Mouse (Mus musculus) stomach, postnatal 0 days (tissue): ENCODE measurements around the gene Ppp2r5c. TPM values are rescaled to one million over a fixed set of nuclear protein-coding genes. Genes with fewer than 3 reads are reported as not detected.
A peak's percentile ranks its signal among the peaks of the same experiment; 100 is the strongest.

ENCODE experiments used
- ATAC-seq: fragments of 200-750 bp; cut with Nextera tagmentation; 2 replicates; pipeline ENCODE4 v1.8.0; 2017; ENCODE audit not compliant: low FRiP score, low TSS enrichment
- DNase-seq: peaks from one replicate; pipeline ENCODE4 v3.0.0-alpha.2; 2016; ENCODE audit warnings: low spot score
- H3K27ac ChIP-seq: fragments of 300-500 bp; sonication (generic); replicated peaks from 2 replicates; pipeline ENCODE4 v1.5.1; 2014; ENCODE audit warnings: mild to moderate bottlenecking, control low read depth
- H3K27me3 ChIP-seq: fragments of 300-500 bp; sonication (generic); 2 replicates; pipeline ENCODE4 v1.6.1; 2014; ENCODE audit warnings: low read length; ENCODE audit not compliant: control insufficient read depth, insufficient read depth
- H3K36me3 ChIP-seq: fragments of 300-500 bp; sonication (generic); 2 replicates; pipeline ENCODE4 v1.6.1; 2014; ENCODE audit warnings: low read length, mixed read lengths; ENCODE audit not compliant: control insufficient read depth, insufficient read depth
- H3K4me1 ChIP-seq: fragments of 300-500 bp; sonication (generic); replicated peaks from 2 replicates; pipeline ENCODE4 v1.6.1; 2014; ENCODE audit warnings: antibody characterized with exemption; ENCODE audit not compliant: control insufficient read depth, insufficient read depth
- H3K4me2 ChIP-seq: fragments of 300-500 bp; sonication (generic); replicated peaks from 2 replicates; pipeline ENCODE4 v1.6.1; 2014; ENCODE audit warnings: low read depth, mild to moderate bottlenecking, control low read depth, moderate library complexity
- H3K4me3 ChIP-seq: fragments of 300-500 bp; sonication (generic); 2 replicates; pipeline ENCODE4 v1.5.1; 2014; ENCODE audit warnings: low read depth, low read length, control low read depth
- H3K9ac ChIP-seq: fragments of 300-500 bp; sonication (generic); 2 replicates; pipeline ENCODE4 v1.6.1; 2014; ENCODE audit warnings: mild to moderate bottlenecking, low read length, control low read depth, mixed read lengths
- H3K9me3 ChIP-seq: fragments of 300-500 bp; sonication (generic); 2 replicates; pipeline ENCODE4 v1.6.1; 2016; ENCODE audit warnings: low read length; ENCODE audit not compliant: control insufficient read depth
- CTCF ChIP-seq: IDR thresholded peaks from 2 replicates; pipeline ENCODE4 v1.5.1; 2016; ENCODE audit warnings: antibody characterized with exemption, low read depth, mild to moderate bottlenecking, moderate library complexity
- EP300 ChIP-seq: optimal IDR thresholded peaks from 2 replicates; pipeline ENCODE3; 2016; ENCODE audit warnings: antibody characterized with exemption
- WGBS: fragments of 180-500 bp; shearing (Covaris S2); extraction: QIAGEN DNeasy Blood & Tissue Kit; methylation state at CpG from one replicate; pipeline ENCODE4 v1.1.7; 2014; 5-methylcytosine and 5-hydroxymethylcytosine counted together
- polyA plus RNA-seq: library from polyadenylated mRNA; unstranded; fragments of >200 nt; fragmentation: Nextera tagmentation; extraction: Ambion mirVana; gene quantifications from 2 replicates; pipeline ENCODE4 v1.2.1, GENCODE M21; 2015

Gene Ppp2r5c
- polyA plus RNA-seq, 1 experiment from 2014 or later: 113 TPM

GRCm38 (mm10) chr12:110495260-110495659 is 48.3 kb downstream of the Ppp2r5c start:
- Histone ChIP-seq H3K4me3 (no peak overlapping the region), H3K4me1 (0 out of 2 replicates have a peak, but pooled peaks cover 4% of the 10 kb centered on the region), H3K9ac (no peak overlapping the region), H3K36me3 (no peaks in the 10 kb centered on the region), H3K27me3 (no peaks in the 10 kb centered on the region), H3K27ac (no peak overlapping the region), H3K9me3 (no peaks in the 10 kb centered on the region), H3K4me2 (no peak overlapping the region)
- WGBS: 95% methylated on average over 8 of the region's 8 CpGs
- DNase-seq: no peak
- ATAC-seq: no peak
- TF ChIP-seq EP300 (no peak), CTCF (no peak)

GRCm38 (mm10) chr12:110496016-110496415 is 49.1 kb downstream of the Ppp2r5c start:
- no peak overlapping the region for H3K27ac ChIP-seq
- 0 out of 2 replicates have a peak, but pooled peaks cover 4% of the 10 kb centered on the region for H3K4me1 ChIP-seq
- H3K9ac ChIP-seq: no peak overlapping the region
- H3K9me3 ChIP-seq: no peaks in the 10 kb centered on the region
- WGBS: 69% methylated on average over 5 of the region's 5 CpGs
- H3K36me3 ChIP-seq: no peaks in the 10 kb centered on the region
- no peaks in the 10 kb centered on the region for H3K27me3 ChIP-seq
- no peak overlapping the region for H3K4me2 ChIP-seq
- no peak for DNase-seq
- H3K4me3 ChIP-seq: no peak overlapping the region
- no peak for ATAC-seq
- no peak for TF ChIP-seq EP300
- TF ChIP-seq CTCF: no peak

- no peak for ATAC-seq
Observed at GRCm38 (mm10) chr12:110497013-110497412, 50.1 kb downstream of the Ppp2r5c start.

GRCm38 (mm10) chr12:110497485-110497884 is 50.6 kb downstream of the Ppp2r5c start:
- WGBS: 54% methylated on average over 8 of the region's 8 CpGs
- ATAC-seq (0 out of 2 replicates have a peak, but pooled peaks have one; percentile 26), DNase-seq (no peak)
- Histone ChIP-seq H3K4me2 (no peak overlapping the region), H3K27ac (peak overlapping the region; percentile 49; the same call in 1 of the 2 replicates), H3K4me3 (no peak overlapping the region), H3K9me3 (no peaks in the 10 kb centered on the region), H3K27me3 (no peaks in the 10 kb centered on the region), H3K9ac (peak overlapping the region; percentile 3; the same call in 1 of the 2 replicates), H3K4me1 (0 out of 2 replicates have a peak, but pooled peaks cover 4% of the 10 kb centered on the region), H3K36me3 (no peaks in the 10 kb centered on the region)
- no peak for TF ChIP-seq EP300
- TF ChIP-seq CTCF: no peak

More at GRCm38 (mm10) chr12:110497013-110497412, 50.1 kb downstream of the Ppp2r5c start:
- Histone ChIP-seq H3K9ac (no peak overlapping the region), H3K4me1 (0 out of 2 replicates have a peak, but pooled peaks cover 4% of the 10 kb centered on the region), H3K27ac (peak overlapping the region; percentile 49; the same call in 1 of the 2 replicates), H3K27me3 (no peaks in the 10 kb centered on the region), H3K4me2 (no peak overlapping the region), H3K4me3 (no peak overlapping the region), H3K9me3 (no peaks in the 10 kb centered on the region), H3K36me3 (no peaks in the 10 kb centered on the region)
- 27% methylated on average over 3 of the region's 3 CpGs for WGBS
- DNase-seq: no peak
- no peak for TF ChIP-seq EP300
- TF ChIP-seq CTCF: no peak

GRCm38 (mm10) chr12:110498283-110499224 is 51.6 kb downstream of the Ppp2r5c start:
- H3K9me3 ChIP-seq: no peaks in the 10 kb centered on the region
- no peaks in the 10 kb centered on the region for H3K27me3 ChIP-seq
- ATAC-seq: peak; percentile 19
- WGBS: 60% methylated on average over 22 of the region's 22 CpGs
- 0 out of 2 replicates have a peak, but pooled peaks cover 4% of the 10 kb centered on the region for H3K4me1 ChIP-seq
- H3K4me2 ChIP-seq: peak overlapping the region; percentile 32; the same call in 1 of the 2 replicates
- no peak for TF ChIP-seq CTCF
- no peak for TF ChIP-seq EP300
- H3K27ac ChIP-seq: peak overlapping the region; percentile 85
- 0 out of 2 replicates have a peak overlapping the region, but pooled peaks have one; percentile 23 for H3K9ac ChIP-seq
- DNase-seq: no peak
- no peak overlapping the region for H3K4me3 ChIP-seq
- H3K36me3 ChIP-seq: no peaks in the 10 kb centered on the region
